ENCODE assay signal across 16 mouse cellular contexts in genomic region chr9:32724131-32724825, GRCm38 (mm10).
"Had no signal": no experiment of that assay in that cellular context is flagged by ENCODE, and none has a peak within 500 bp of the region (broad histone marks: within the 10 kb centered on the region; RNA-seq: fewer than 3 reads in every experiment).

No protein-coding gene starts in this region.

- H3K4me1 ChIP-seq: midbrain, embryonic 12.5 days; midbrain, embryonic 15.5 days had no signal

- DNase-seq: kidney, adult 11 months; kidney, adult 8-10 months; kidney, postnatal 10 days; kidney, postnatal 36 days; layer of hippocampus, postnatal 36 days; left cerebral cortex, postnatal 4 days; liver, embryonic 13.5 days; lung, adult 2 months; lung, postnatal 14 days had no signal

- H3K27ac ChIP-seq: kidney, embryonic 15.5 days; limb, embryonic 13.5 days; liver, embryonic 13.5 days; macrophage; midbrain, embryonic 12.5 days; midbrain, embryonic 15.5 days; stomach, embryonic 15.5 days had no signal

- H3K9ac ChIP-seq: kidney, embryonic 15.5 days; limb, embryonic 13.5 days; liver, embryonic 13.5 days; midbrain, embryonic 12.5 days; midbrain, embryonic 15.5 days; stomach, embryonic 15.5 days had no signal

- H3K27me3 ChIP-seq: kidney, embryonic 15.5 days; limb, embryonic 13.5 days; liver, embryonic 13.5 days; midbrain, embryonic 12.5 days; midbrain, embryonic 15.5 days; stomach, embryonic 15.5 days had no signal

- H3K36me3 ChIP-seq: liver, embryonic 13.5 days; midbrain, embryonic 12.5 days; midbrain, embryonic 15.5 days; stomach, embryonic 15.5 days had no signal

- H3K4me3 ChIP-seq: kidney, embryonic 15.5 days; limb, embryonic 13.5 days; liver, embryonic 13.5 days; midbrain, embryonic 12.5 days; midbrain, embryonic 15.5 days; myocyte; stomach, embryonic 15.5 days had no signal

- H3K9me3 ChIP-seq: kidney, embryonic 15.5 days; liver, embryonic 13.5 days; midbrain, embryonic 12.5 days; midbrain, embryonic 15.5 days; stomach, embryonic 15.5 days had no signal

- H3K4me2 ChIP-seq: kidney, embryonic 15.5 days; limb, embryonic 13.5 days; liver, embryonic 13.5 days; midbrain, embryonic 12.5 days; midbrain, embryonic 15.5 days; stomach, embryonic 15.5 days had no signal

- ATAC-seq: midbrain, embryonic 15.5 days had no signal
